Mouse (Mus musculus) c-Kit-positive CD71-negative TER-119-negative erythroid progenitor cells, embryonic 14.5 days (primary cell): ENCODE measurements around the gene Eng.

Experiments
- DNase-seq: peaks from one replicate; pipeline ENCODE4 v3.0.0-alpha.2; 2013; ENCODE audit warnings: low read depth

Eng gene

GRCm38 (mm10) chr2:32644799-32645475, 1.5 kb upstream of the Eng start:
- no peak for DNase-seq

GRCm38 (mm10) chr2:32645647-32646046, 748 bp upstream of the Eng start:
- no peak for DNase-seq

GRCm38 (mm10) chr2:32647366-32647765, 971 bp downstream of the Eng start:
- DNase-seq, result no peak

- DNase-seq, result no peak
Observed at GRCm38 (mm10) chr2:32653764-32654163, 7.4 kb downstream of the Eng start.

GRCm38 (mm10) chr2:32654743-32655393, 8.5 kb downstream of the Eng start:
- DNase-seq, result no peak

GRCm38 (mm10) chr2:32655394-32655744, 9.0 kb downstream of the Eng start:
- DNase-seq, result no peak

GRCm38 (mm10) chr2:32655826-32656225, 9.4 kb downstream of the Eng start:
- DNase-seq, result no peak

GRCm38 (mm10) chr2:32658873-32659272, 12.5 kb downstream of the Eng start:
- no peak for DNase-seq

GRCm38 (mm10) chr2:32661509-32662107, 15.2 kb downstream of the Eng start:
- DNase-seq, result no peak

- no peak for DNase-seq
Observed at GRCm38 (mm10) chr2:32662291-32662690, 15.9 kb downstream of the Eng start.

GRCm38 (mm10) chr2:32665345-32665744, 18.9 kb downstream of the Eng start:
- DNase-seq, result no peak

GRCm38 (mm10) chr2:32665853-32666252, 19.5 kb downstream of the Eng start:
- no peak for DNase-seq

- DNase-seq, result no peak
Observed at GRCm38 (mm10) chr2:32667775-32668174, 21.4 kb downstream of the Eng start.

GRCm38 (mm10) chr2:32668176-32668575, 21.8 kb downstream of the Eng start:
- DNase-seq, result no peak

GRCm38 (mm10) chr2:32669876-32670275, 23.5 kb downstream of the Eng start:
- no peak for DNase-seq

- no peak for DNase-seq
Observed at GRCm38 (mm10) chr2:32671147-32671546, 24.8 kb downstream of the Eng start.

GRCm38 (mm10) chr2:32671907-32672595, 25.7 kb downstream of the Eng start:
- DNase-seq, result no peak

- no peak for DNase-seq
Observed at GRCm38 (mm10) chr2:32673176-32673917, 27.0 kb downstream of the Eng start.

- no peak for DNase-seq
Observed at GRCm38 (mm10) chr2:32676821-32677220, 30.4 kb downstream of the Eng start.

GRCm38 (mm10) chr2:32677683-32678082, 31.3 kb downstream of the Eng start:
- no peak for DNase-seq

- DNase-seq, result no peak
Observed at GRCm38 (mm10) chr2:32680051-32680451, 33.7 kb downstream of the Eng start.

GRCm38 (mm10) chr2:32680961-32681650, 34.7 kb downstream of the Eng start:
- DNase-seq, result no peak
